15 mouse cellular contexts compared by ENCODE assay signal in the genomic region with DNA sequence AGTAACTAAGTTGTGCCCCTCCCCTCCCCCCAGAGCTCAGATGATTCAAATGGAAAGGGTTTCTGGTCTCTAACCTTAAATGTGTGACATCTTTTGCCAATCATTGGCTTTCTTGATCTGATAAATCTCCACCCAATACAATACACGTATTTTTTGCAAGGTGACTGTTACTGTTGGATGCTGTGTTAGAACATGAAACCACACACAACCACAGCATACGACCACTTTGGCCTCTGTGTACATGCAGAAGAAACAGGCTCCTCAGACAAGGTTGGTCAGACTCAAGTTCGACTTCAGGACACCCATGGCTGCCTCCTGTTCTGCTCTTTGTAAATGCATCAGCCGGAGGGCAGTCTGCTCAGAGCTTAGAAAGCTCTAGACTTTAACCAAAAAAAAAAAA.
"Had no signal": no experiment of that assay in that cellular context is flagged by ENCODE, and none has a peak within 500 bp of the region (broad histone marks: within the 10 kb centered on the region; RNA-seq: fewer than 3 reads in every experiment).

No protein-coding gene starts in this region.

- H3K4me3 ChIP-seq: limb, embryonic 13.5 days; neural tube, embryonic 15.5 days; stomach, embryonic 15.5 days had no signal

- H3K27ac ChIP-seq: limb, embryonic 13.5 days; liver, embryonic 14.5 days; neural tube, embryonic 15.5 days; stomach, embryonic 15.5 days had no signal

- H3K4me1 ChIP-seq: limb, embryonic 13.5 days; neural tube, embryonic 15.5 days; stomach, embryonic 15.5 days had no signal

- DNase-seq: kidney, adult 11 months; kidney, adult 9 months; kidney, postnatal 10 days; left cerebral cortex, postnatal 4 days; lung, adult 18-20 months; lung, postnatal 36 days; midbrain, embryonic 14.5 days; right cerebral cortex, adult 18-20 months; right cerebral cortex, postnatal 25 days; thymus, adult 2 months; thymus, postnatal 25 days had no signal

- H3K4me2 ChIP-seq: limb, embryonic 13.5 days; neural tube, embryonic 15.5 days; stomach, embryonic 15.5 days had no signal

- H3K9ac ChIP-seq: limb, embryonic 13.5 days; liver, embryonic 14.5 days; neural tube, embryonic 15.5 days; stomach, embryonic 15.5 days had no signal

- H3K36me3 ChIP-seq: limb, embryonic 13.5 days; neural tube, embryonic 15.5 days; stomach, embryonic 15.5 days had no signal

- H3K27me3 ChIP-seq: limb, embryonic 13.5 days; neural tube, embryonic 15.5 days; stomach, embryonic 15.5 days had no signal

- H3K9me3 ChIP-seq: limb, embryonic 13.5 days; neural tube, embryonic 15.5 days; stomach, embryonic 15.5 days had no signal
